Mouse (Mus musculus): ENCODE data around the gene Nell1. TPM values are rescaled to one million over a fixed set of nuclear protein-coding genes. Genes with fewer than 3 reads are reported as not detected.

Nell1 gene
- polyA plus RNA-seq, 1 experiment = 0.52 TPM

- Histone ChIP-seq H3K4me1 (ENCODE audit: control insufficient read depth, insufficient read depth, low read length) (no peaks in the 10 kb centered on the region), H3K27ac (ENCODE audit: insufficient read depth, low read length) (no peak overlapping the region), H3K27me3 (ENCODE audit: control insufficient read depth, insufficient read depth, low read length, poor library complexity, severe bottlenecking) (no peaks in the 10 kb centered on the region), H3K36me3 (ENCODE audit: control insufficient read depth, insufficient read depth, low read length, poor library complexity, severe bottlenecking) (no peaks in the 10 kb centered on the region), H3K4me3 (ENCODE audit: low read depth, low read length) (no peak overlapping the region), H3K9me3 (replicated peaks; ENCODE audit: control insufficient read depth, insufficient read depth, low read length, poor library complexity, severe bottlenecking) (no peaks in the 10 kb centered on the region), H3K9ac (ENCODE audit: low read depth, poor library complexity, severe bottlenecking) (no peak overlapping the region)
- TF ChIP-seq POLR2A (IDR thresholded peaks at IDR 0.05; ENCODE audit: insufficient read depth, low read length) (no peak), CTCF (IDR thresholded peaks at IDR 0.05; ENCODE audit: low read depth, low read length) (no peak), EP300 (IDR thresholded peaks at IDR 0.05; ENCODE audit: insufficient read depth, low read depth, low read length) (no peak)
Measured at GRCm38 (mm10) chr7:50351564-50351963, 376.9 kb downstream of the Nell1 start.

DNA sequence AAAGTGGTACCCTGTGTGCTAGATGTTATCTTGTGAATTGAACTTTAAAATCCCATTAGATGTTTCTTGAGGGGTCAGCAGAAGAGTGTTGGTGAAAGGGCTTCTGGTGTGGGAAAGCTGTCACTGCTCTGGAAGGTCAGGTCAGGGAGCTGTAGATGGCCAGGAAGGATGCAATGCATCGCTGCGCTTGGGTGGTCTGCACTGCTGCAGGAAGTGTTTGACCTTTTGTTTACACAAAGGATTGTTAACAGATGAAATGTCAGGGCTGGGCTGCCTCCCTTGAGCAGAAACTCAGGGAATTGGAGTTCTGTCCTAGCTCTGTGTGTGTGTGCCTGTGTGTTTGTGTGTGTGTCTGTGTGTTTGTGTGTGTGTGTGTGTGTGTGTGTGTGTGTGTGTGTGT, 382.5 kb downstream of the Nell1 start:
- H3K27ac ChIP-seq (ENCODE audit: insufficient read depth, low read length) = no peak overlapping the region
- TF ChIP-seq EP300 (IDR thresholded peaks at IDR 0.05; ENCODE audit: insufficient read depth, low read depth, low read length) (peak; percentile 27; the same call in 1 of the 2 replicates), CTCF (IDR thresholded peaks at IDR 0.05; ENCODE audit: low read depth, low read length) (no peak)
- H3K27me3 ChIP-seq (ENCODE audit: control insufficient read depth, insufficient read depth, low read length, poor library complexity, severe bottlenecking) = no peaks in the 10 kb centered on the region
- H3K9ac ChIP-seq (ENCODE audit: low read depth, poor library complexity, severe bottlenecking) = no peak overlapping the region
- no peaks in the 10 kb centered on the region for H3K36me3 ChIP-seq (ENCODE audit: control insufficient read depth, insufficient read depth, low read length, poor library complexity, severe bottlenecking)
- no peak overlapping the region for H3K4me3 ChIP-seq (ENCODE audit: low read depth, low read length)
- no peaks in the 10 kb centered on the region for H3K4me1 ChIP-seq (ENCODE audit: control insufficient read depth, insufficient read depth, low read length)
- no peaks in the 10 kb centered on the region for H3K9me3 ChIP-seq (replicated peaks; ENCODE audit: control insufficient read depth, insufficient read depth, low read length, poor library complexity, severe bottlenecking)

- H3K36me3 ChIP-seq (ENCODE audit: control insufficient read depth, insufficient read depth, low read length, poor library complexity, severe bottlenecking) = no peaks in the 10 kb centered on the region
- H3K9me3 ChIP-seq (replicated peaks; ENCODE audit: control insufficient read depth, insufficient read depth, low read length, poor library complexity, severe bottlenecking) = no peaks in the 10 kb centered on the region
- no peaks in the 10 kb centered on the region for H3K4me1 ChIP-seq (ENCODE audit: control insufficient read depth, insufficient read depth, low read length)
- H3K9ac ChIP-seq (ENCODE audit: low read depth, poor library complexity, severe bottlenecking) = no peak overlapping the region
- TF ChIP-seq EP300 (IDR thresholded peaks at IDR 0.05; ENCODE audit: insufficient read depth, low read depth, low read length) (no peak), CTCF (IDR thresholded peaks at IDR 0.05; ENCODE audit: low read depth, low read length) (no peak), POLR2A (IDR thresholded peaks at IDR 0.05; ENCODE audit: insufficient read depth, low read length) (no peak)
- H3K4me3 ChIP-seq (ENCODE audit: low read depth, low read length) = no peak overlapping the region
- no peak overlapping the region for H3K27ac ChIP-seq (ENCODE audit: insufficient read depth, low read length)
- no peaks in the 10 kb centered on the region; the same call in 1 of the 2 replicates for H3K27me3 ChIP-seq (ENCODE audit: control insufficient read depth, insufficient read depth, low read length, poor library complexity, severe bottlenecking)
Measured at GRCm38 (mm10) chr7:50362039-50362438, 387.4 kb downstream of the Nell1 start.

DNA sequence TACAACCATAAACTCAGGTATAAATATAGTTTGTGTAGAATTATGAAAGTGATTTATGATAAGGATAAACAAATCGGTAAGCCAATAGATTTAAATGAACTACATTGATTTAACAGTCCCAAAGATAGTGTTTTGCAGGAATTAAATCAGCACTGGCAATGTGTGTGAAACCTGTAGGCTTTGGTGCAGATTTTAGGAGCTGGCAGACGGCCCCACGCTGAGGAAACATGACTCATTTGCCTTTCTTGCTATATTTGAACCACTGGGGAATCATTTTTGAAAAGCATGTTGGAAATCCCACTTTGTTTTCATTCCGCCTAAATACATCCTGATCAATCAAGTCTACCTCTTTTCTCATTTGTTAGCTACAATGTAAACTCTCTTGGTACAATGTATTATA, 400.2 kb downstream of the Nell1 start:
- Histone ChIP-seq H3K4me3 (ENCODE audit: low read depth, low read length) (no peak overlapping the region), H3K27me3 (ENCODE audit: control insufficient read depth, insufficient read depth, low read length, poor library complexity, severe bottlenecking) (no peaks in the 10 kb centered on the region), H3K27ac (ENCODE audit: insufficient read depth, low read length) (no peak overlapping the region), H3K36me3 (ENCODE audit: control insufficient read depth, insufficient read depth, low read length, poor library complexity, severe bottlenecking) (no peaks in the 10 kb centered on the region), H3K4me1 (ENCODE audit: control insufficient read depth, insufficient read depth, low read length) (no peaks in the 10 kb centered on the region), H3K9me3 (replicated peaks; ENCODE audit: control insufficient read depth, insufficient read depth, low read length, poor library complexity, severe bottlenecking) (0 out of 2 replicates have a peak, but pooled peaks cover 2% of the 10 kb centered on the region), H3K9ac (ENCODE audit: low read depth, poor library complexity, severe bottlenecking) (no peak overlapping the region)
- no peak for TF ChIP-seq CTCF (IDR thresholded peaks at IDR 0.05; ENCODE audit: low read depth, low read length)
- no peak for TF ChIP-seq EP300 (IDR thresholded peaks at IDR 0.05; ENCODE audit: insufficient read depth, low read depth, low read length)
- no peak for TF ChIP-seq POLR2A (IDR thresholded peaks at IDR 0.05; ENCODE audit: insufficient read depth, low read length)

GRCm38 (mm10) chr7:50410421-50410820, 435.8 kb downstream of the Nell1 start:
- H3K4me3 ChIP-seq (ENCODE audit: low read depth, low read length) = no peak overlapping the region
- H3K9ac ChIP-seq (ENCODE audit: low read depth, poor library complexity, severe bottlenecking) = no peak overlapping the region
- H3K27ac ChIP-seq (ENCODE audit: insufficient read depth, low read length) = no peak overlapping the region
- H3K27me3 ChIP-seq (ENCODE audit: control insufficient read depth, insufficient read depth, low read length, poor library complexity, severe bottlenecking) = no peaks in the 10 kb centered on the region; the same call in 1 of the 2 replicates
- no peaks in the 10 kb centered on the region for H3K4me1 ChIP-seq (ENCODE audit: control insufficient read depth, insufficient read depth, low read length)
- no peaks in the 10 kb centered on the region for H3K36me3 ChIP-seq (ENCODE audit: control insufficient read depth, insufficient read depth, low read length, poor library complexity, severe bottlenecking)
- TF ChIP-seq CTCF (IDR thresholded peaks at IDR 0.05; ENCODE audit: low read depth, low read length) = no peak
- TF ChIP-seq EP300 (IDR thresholded peaks at IDR 0.05; ENCODE audit: insufficient read depth, low read depth, low read length) = no peak
- no peak for TF ChIP-seq POLR2A (IDR thresholded peaks at IDR 0.05; ENCODE audit: insufficient read depth, low read length)
- H3K9me3 ChIP-seq (replicated peaks; ENCODE audit: control insufficient read depth, insufficient read depth, low read length, poor library complexity, severe bottlenecking) = no peaks in the 10 kb centered on the region

DNA sequence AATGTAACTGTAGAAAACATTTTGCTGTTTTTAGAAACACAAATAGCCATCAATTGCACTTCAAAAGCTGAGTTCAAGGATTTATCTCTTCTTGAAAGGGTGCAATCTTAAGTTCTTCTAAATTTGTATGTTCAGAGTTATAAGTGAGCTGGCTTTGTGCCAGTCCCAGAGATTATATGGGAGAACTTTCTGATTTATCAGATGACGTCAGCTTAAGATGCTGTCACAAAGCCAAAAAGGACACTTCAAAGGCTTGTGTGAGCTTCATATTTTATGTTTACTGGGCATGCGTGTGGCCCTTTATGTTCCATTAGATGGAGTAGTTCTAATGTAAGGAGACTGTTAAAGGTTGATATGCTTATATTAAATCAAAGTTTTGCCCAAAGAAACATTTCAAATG, 445.3 kb downstream of the Nell1 start:
- H3K9ac ChIP-seq (ENCODE audit: low read depth, poor library complexity, severe bottlenecking) = no peak overlapping the region
- H3K4me1 ChIP-seq (ENCODE audit: control insufficient read depth, insufficient read depth, low read length) = no peaks in the 10 kb centered on the region
- no peak for TF ChIP-seq CTCF (IDR thresholded peaks at IDR 0.05; ENCODE audit: low read depth, low read length)
- TF ChIP-seq POLR2A (IDR thresholded peaks at IDR 0.05; ENCODE audit: insufficient read depth, low read length) = no peak
- no peak for TF ChIP-seq EP300 (IDR thresholded peaks at IDR 0.05; ENCODE audit: insufficient read depth, low read depth, low read length)
- no peak overlapping the region for H3K27ac ChIP-seq (ENCODE audit: insufficient read depth, low read length)
- H3K9me3 ChIP-seq (replicated peaks; ENCODE audit: control insufficient read depth, insufficient read depth, low read length, poor library complexity, severe bottlenecking) = no peaks in the 10 kb centered on the region
- no peak overlapping the region for H3K4me3 ChIP-seq (ENCODE audit: low read depth, low read length)
- H3K36me3 ChIP-seq (ENCODE audit: control insufficient read depth, insufficient read depth, low read length, poor library complexity, severe bottlenecking) = no peaks in the 10 kb centered on the region
- H3K27me3 ChIP-seq (ENCODE audit: control insufficient read depth, insufficient read depth, low read length, poor library complexity, severe bottlenecking) = no peaks in the 10 kb centered on the region
